Mouse (Mus musculus): ENCODE measurements around the gene Kank4.
A peak's percentile ranks its signal among the peaks of the same experiment; 100 is the strongest.
"Not testable (repeated sequence)": the region's sequence is repeated elsewhere in the genome, so short reads cannot be mapped to it uniquely, and the experiment has no call there.

Kank4 gene

DNA sequence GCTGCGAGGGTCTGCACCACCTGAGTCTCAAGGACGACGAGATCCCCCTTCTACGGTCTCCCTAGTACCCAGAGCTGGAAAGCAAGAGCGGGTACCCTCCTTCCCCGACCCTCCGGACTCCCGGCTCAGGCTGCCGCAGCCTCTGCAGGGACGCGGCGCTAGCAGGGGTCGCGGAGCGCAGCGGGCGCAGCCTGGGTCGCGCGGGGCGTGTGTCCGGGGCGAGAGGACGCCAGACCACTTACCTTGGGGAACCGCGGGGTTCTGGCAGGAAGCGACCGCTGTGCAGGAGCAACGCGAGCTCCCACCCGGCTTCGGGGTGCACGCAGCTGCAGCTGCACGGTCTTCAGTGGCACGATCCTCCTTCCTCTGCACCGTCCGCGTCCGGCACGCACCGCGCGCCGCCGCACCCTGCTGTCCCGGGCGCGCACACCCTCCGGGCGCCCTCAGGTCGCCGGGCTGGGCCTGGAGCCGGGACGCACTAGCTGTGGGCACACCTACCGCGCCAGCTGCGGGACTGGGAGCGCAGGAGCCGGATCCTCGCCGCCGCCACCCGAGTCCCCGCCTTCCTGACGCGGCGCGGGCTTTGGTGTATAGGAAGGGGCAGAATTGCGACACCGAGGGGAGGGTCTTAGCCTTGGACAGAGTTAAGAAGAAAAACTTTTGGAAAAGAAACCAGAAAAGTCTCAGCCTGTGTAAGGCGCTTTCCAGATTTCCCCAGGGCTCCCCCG, at the start of gene Kank4:
Gene Kank4, minus strand, starts transcription at position 354 of the 728 bp plus-strand sequence.
- peak; percentile 11 for DNase-seq

GRCm38 (mm10) chr4:98865386-98866237, 48.3 kb upstream of the Kank4 start:
- peak; percentile 37 for DNase-seq

DNA sequence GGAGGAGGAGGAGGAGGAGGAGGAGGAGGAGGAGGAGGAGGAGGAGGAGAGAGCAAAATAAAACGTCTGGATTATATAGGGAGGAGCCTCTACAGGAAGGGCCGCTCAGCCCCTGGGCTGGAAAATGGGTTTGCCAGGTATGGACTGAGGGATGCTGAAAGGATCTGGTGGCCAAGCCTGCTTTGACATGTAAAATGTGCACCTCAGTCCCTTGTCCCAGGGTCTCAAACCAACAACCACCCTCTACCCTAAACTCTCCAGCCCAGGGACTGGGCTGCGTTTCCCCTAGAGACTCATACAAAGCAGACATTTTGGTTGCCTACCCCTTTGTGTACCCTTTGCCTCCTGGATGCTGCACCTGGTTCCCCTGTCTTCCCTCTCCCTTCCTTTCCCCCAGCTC, 47.2 kb upstream of the Kank4 start:
- DNase-seq, result no peak

DNA sequence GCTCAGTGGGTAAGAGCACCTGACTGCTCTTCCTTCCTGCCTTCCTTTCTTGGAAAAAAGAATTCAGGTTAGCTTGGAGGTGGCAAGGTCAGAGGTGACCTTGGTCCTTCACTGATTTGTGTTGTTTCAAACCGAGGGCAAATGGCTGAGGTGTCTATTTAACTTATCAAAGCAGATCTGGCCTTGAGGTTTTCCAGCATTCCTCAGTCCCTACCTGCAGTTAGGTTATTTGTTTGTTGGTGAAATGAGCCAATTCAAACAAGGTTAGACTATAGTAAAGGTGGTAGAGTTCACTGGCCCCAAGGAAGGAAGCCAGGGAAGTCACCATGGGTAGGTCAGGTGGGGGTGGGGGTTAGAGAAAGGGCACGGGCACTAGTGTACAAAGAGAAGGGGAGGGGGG, 46.8 kb upstream of the Kank4 start:
- DNase-seq, result no peak

DNA sequence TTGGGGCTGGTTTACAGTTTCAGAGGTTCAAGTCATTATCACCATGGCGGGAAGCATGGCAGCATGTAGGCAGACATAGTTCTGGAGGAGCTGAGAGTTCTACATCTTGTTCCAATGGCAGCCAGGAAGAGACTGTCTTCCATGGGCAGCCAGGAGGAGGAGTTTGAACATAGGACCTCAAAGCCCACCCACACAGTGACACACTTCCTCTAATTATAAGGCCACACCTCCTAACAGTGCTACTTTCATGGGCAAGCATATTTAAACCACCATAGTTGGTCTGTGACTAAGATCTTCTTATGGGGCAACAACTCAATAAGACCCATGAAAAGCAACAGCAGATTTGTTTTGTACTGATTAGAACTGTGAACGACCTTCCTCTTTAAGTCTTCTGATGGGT, 46.1 kb upstream of the Kank4 start:
- DNase-seq, result no peak

GRCm38 (mm10) chr4:98858151-98858855, 41.0 kb upstream of the Kank4 start:
- DNase-seq, result no peak

DNA sequence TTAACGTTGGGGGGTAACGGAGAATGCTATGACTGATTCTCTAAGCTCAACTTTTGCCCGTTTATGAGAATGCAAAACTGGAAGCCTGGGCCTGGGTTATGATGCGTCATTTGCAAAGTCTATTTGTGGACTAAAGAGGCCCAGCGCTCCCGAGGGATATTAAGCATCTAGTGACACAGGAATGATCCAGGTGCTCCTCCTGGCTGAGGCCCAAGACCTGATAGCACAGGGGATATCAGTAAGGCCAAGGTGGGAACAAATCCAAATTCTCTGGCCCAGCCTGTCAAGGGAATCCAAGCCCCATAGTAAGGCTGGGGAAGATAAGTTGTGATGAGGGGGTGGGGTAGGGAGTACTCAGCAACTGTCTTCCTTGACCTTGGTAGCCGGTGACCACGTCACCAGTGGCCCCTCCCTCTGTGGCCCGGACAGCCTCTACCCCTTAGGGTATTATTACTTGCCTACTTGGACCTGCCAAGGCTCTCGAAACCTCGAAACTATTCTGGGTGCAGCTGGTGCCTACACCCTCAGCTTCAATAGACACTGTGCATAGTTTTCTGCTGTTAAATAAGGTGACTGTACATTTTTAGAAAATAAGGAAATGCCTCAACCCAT, 39.8 kb upstream of the Kank4 start:
- DNase-seq, result no peak

- DNase-seq, result no peak
Measured at GRCm38 (mm10) chr4:98853926-98854325, 36.6 kb upstream of the Kank4 start.

DNA sequence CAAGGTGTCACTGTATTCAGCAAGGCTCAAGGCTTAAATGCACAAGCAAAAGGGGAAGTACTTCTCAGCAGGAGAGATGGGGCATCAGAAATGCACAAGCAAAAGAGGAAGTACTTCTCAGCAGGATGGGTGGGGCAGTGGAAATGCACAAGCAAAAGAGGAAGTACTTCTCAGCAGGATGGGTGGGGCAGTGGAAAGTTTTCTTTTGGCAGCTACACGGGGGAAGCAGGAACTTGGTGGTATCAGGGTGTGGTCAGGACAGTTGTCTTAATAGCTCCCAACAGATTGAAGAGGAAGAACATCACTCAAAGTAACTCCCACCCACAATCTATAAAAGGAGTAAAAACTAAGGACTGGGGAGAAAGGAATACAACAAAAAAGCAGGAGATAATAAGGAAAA, 33.1 kb upstream of the Kank4 start:
- DNase-seq, result not testable (repeated sequence)

DNA sequence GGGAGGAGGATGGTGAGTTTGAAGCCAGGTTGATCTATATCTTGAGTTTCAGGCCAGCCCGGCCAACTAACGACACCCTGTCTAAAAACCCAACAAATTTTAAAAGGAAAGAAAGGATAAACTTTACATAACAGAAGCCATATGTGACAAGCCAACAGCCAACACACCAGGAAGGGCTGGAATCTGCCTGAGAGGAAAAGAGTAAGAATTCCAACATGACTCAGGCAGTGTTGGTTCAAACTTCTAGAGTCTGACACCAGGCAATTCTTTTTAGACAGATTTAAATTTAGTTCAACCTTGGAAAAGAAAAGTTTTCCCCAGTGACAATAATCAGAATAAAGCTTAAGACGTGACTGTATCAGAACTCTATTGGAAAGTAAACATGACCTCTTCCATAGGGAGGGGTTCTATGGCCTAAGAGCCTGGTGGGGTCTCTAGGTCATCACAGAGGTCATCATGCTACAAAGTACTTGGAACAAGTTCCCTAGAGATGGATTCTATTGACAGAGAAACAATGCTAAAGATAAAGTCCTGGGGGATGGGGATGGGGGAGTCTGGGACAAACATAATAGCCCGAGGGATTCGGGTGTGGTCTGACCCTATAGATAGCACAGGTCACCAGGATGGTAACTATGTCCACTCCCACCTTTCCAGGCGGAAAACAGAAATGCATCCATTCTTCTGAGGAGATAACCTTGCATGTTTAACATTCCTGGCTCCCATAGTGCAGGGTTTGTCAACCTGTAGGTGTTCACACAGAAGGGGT, 30.0 kb upstream of the Kank4 start:
- no peak for DNase-seq

DNA sequence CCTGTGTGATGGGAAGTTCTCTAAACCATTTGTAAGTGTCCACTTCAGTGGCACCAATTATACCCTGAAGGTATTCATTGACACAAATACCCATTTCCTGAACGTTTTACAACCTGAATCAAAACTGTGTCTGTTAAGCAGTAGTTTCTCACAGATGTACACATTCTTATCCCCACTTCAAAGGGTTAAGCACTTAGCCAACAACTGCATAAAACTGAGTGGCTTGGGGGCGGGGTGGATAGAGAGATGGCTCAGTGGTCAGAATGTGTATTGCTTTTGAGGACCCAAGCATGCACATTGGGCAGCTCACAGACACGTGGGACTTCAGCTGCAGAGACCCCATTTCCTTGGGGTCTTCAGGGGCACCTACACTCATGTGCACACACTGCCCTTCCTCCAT, 29.1 kb upstream of the Kank4 start:
- DNase-seq, result no peak

DNA sequence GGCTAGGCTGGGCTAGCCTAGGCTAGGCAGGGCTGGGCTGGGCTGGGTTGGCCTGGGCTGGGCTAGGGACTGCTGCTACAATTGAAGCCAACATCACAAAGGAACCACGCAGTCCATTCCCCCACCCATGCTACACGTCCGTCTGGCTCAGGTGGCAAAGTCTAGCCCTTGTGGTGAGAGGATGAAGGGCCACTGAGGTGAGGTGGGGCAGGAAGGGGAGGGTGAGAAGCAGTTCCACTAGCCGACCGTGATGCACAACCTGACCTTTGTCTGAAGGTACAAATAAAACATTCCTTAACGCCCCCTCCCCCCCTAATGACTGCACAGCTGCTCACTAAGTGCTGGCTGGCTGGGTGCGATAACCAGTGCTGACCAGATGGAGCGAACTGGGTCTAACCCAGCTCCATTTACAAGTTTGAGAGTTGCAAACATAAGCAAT, 28.4 kb upstream of the Kank4 start:
- DNase-seq, result no peak

DNA sequence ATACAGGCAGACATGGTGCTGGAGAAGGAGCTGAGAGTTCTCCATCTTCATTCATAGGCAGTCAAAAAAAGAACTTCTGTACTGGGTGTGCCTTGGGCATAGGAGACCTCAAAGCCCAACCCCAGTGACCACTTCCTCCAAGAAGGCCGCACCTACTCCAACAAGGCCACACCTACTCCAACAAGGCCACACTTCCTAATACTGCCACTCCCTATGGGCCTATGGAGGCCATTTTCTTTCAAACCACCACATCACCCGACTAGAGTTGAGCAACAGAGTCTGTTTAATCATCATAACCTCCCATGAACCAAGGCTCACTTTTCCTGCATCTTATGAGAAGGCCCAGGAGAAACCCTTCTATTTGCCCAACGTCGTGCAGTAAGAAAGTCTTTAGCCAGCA, 27.9 kb upstream of the Kank4 start:
- DNase-seq, result no peak

DNA sequence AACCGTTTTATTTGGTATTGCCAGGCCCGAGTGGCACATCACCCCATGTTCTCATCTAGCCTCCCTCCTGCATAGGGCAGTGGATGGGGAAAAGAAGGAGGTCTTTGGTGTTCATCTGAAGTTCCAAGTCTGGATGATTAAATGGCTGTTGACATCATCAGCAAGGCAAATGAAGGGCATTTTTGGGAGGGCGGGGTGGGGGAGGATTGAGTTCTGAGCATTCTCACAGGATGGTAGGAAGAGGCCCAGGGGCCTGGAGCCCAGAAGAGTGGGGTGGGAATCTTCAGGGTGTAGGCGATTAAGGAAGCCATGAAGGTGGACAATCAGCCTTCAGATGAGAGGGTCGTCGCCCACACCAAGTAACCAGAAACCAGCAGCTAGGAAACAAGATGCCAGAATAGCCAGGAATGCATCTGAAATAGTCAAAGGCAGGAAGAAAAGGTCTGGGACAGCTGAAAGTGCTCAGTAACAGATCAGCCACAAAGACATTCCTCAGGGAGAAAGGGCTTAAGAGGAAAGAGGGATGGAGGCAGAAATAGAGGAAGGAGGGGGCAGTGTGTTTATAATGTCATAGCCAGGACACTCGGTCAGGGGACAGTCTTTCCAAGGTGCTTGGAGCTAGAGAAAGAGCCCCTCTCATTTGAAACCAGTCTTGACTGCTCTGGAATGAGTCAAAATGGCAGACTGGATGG, 26.7 kb upstream of the Kank4 start:
- DNase-seq, result no peak

DNA sequence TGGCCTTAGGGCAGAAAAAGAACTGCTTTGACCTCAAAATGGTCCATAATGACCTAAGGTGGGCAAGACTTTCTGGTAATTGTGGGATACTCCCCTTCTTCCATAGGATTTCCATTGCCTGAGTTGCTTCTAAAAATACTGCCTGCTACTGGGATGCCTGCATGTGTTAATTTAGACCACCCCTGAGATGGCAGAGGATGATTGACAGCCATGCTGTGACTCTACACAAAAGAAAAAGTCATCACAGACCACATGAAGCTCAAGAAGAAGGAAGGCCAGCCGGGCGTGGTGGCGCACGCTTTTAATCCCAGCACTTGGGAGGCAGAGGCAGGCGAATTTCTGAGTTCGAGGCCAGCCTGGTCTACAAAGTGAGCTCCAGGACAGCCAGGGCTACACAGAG, 23.9 kb upstream of the Kank4 start:
- not testable (repeated sequence) for DNase-seq

- DNase-seq, result no peak
Measured at GRCm38 (mm10) chr4:98840526-98840925, 23.2 kb upstream of the Kank4 start.

GRCm38 (mm10) chr4:98838913-98839312, 21.6 kb upstream of the Kank4 start:
- no peak for DNase-seq

- DNase-seq, result no peak
Measured at GRCm38 (mm10) chr4:98837715-98838505, 20.6 kb upstream of the Kank4 start.

GRCm38 (mm10) chr4:98836519-98836918, 19.2 kb upstream of the Kank4 start:
- DNase-seq, result no peak

DNA sequence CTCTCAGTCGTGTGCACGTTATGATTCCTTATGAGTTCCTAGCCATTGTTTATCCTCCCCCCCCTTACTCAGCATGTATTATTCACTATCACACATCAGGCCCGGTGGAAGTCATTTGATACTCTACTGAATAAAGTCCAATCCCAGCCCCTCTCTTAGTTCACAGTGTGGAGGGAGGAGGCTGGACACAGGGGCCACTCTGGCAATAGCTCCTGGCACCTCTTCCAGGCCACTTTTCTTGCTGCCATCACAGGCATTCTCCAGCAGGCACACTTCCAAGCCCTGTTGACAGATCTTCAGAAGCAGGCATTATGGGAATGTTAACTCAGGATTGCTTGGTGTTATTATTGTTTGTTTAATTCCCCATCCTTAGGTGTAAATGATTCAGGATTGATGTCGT, 17.4 kb upstream of the Kank4 start:
- no peak for DNase-seq

- no peak for DNase-seq
Measured at GRCm38 (mm10) chr4:98831726-98832125, 14.4 kb upstream of the Kank4 start.

All from right cerebral cortex, adult 18-20 months (tissue).